Mouse (Mus musculus) intestine, embryonic 15.5 days (tissue): Measurements from ENCODE around the gene Mpp6. TPM values are rescaled to one million over a fixed set of nuclear protein-coding genes. Genes with fewer than 3 reads are reported as not detected.

ENCODE experiments used
- ATAC-seq: fragments of 200-750 bp; cut with Nextera tagmentation; 2 replicates; pipeline ENCODE4 v1.8.0; 2017; ENCODE audit warnings: moderate TSS enrichment, moderate library complexity
- H3K27ac ChIP-seq: fragments of 300-500 bp; sonication (generic); 2 replicates; pipeline ENCODE4 v1.5.1; 2015; ENCODE audit warnings: mild to moderate bottlenecking, inconsistent platforms
- H3K27me3 ChIP-seq: fragments of 300-500 bp; sonication (generic); replicated peaks from 2 replicates; pipeline ENCODE4 v1.6.1; 2015; ENCODE audit warnings: inconsistent platforms
- H3K36me3 ChIP-seq: fragments of 300-500 bp; sonication (generic); 2 replicates; pipeline ENCODE4 v1.6.1; 2015; ENCODE audit warnings: inconsistent platforms
- H3K4me1 ChIP-seq: fragments of 300-500 bp; sonication (generic); replicated peaks from 2 replicates; pipeline ENCODE4 v1.6.1; 2015; ENCODE audit warnings: inconsistent platforms
- H3K4me2 ChIP-seq: fragments of 300-500 bp; sonication (generic); replicated peaks from 2 replicates; pipeline ENCODE4 v1.6.1; 2015; ENCODE audit warnings: mild to moderate bottlenecking, inconsistent platforms
- H3K4me3 ChIP-seq: fragments of 300-500 bp; sonication (generic); replicated peaks from 2 replicates; pipeline ENCODE4 v1.5.1; 2015; ENCODE audit warnings: inconsistent platforms
- H3K9ac ChIP-seq: fragments of 300-500 bp; sonication (generic); 2 replicates; pipeline ENCODE4 v1.6.1; 2015; ENCODE audit warnings: inconsistent platforms
- H3K9me3 ChIP-seq: fragments of 300-500 bp; sonication (generic); 2 replicates; pipeline ENCODE4 v1.6.1; 2016; ENCODE audit warnings: inconsistent platforms
- WGBS: fragments of 180-500 bp; shearing (Covaris S2); methylation state at CpG from one replicate; pipeline ENCODE4 v1.1.7; 2015; 5-methylcytosine and 5-hydroxymethylcytosine counted together
- polyA plus RNA-seq: library from polyadenylated mRNA; unstranded; fragments of >200 nt; fragmentation: Nextera tagmentation; extraction: Ambion mirVana; gene quantifications from 2 replicates; pipeline ENCODE4 v1.2.1, GENCODE M21; 2015

Gene Mpp6
- polyA plus RNA-seq, 1 experiment from 2014 or later, result 64.5 TPM

DNA sequence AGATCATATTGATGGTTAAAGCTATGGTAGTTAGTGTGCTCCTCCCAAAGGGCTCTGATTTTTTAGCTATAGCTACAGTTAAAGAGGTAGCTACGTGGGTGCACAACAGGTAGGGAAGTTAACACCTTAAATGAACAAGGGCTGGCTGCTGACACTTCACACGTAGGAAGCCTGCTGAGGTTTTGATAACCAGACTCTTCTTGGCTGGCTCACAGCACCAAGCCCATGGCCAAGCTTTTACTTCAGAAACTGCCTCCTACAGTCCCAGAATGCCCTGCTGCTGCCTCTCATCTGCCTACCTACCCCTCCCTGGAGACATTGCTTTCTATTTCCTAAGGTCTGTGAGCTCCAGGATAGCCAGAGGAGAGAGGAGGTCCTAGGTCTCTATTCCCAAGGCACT is 127.9 kb downstream of the Mpp6 start:
- H3K9ac ChIP-seq, result no peak overlapping the region
- no peak for ATAC-seq
- H3K36me3 ChIP-seq, result no peaks in the 10 kb centered on the region
- H3K4me3 ChIP-seq, result no peak overlapping the region
- WGBS, result 80% methylated on average over 2 of the region's 2 CpGs
- no peaks in the 10 kb centered on the region for H3K27me3 ChIP-seq
- no peaks in the 10 kb centered on the region for H3K9me3 ChIP-seq
- no peak overlapping the region for H3K27ac ChIP-seq
- H3K4me1 ChIP-seq, result no peaks in the 10 kb centered on the region
- H3K4me2 ChIP-seq, result no peak overlapping the region

DNA sequence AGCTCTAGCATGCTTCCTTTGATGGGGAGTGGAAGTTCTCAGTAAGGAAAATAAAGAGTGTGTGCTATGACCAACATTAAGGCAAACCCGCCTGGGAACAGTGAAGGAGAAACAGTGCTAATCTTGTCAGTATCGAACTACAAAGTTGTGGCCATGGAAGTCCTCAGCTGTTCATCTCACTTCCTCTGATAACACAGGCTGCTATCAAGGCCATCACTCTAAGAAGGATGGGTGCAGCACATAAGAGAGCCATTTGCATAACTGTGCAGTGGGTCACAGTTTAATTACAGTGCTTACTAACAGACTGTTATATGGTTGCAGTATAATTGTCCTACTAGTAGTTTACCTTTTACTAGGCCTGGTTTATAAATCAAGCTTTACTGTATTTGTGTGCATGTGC is 129.9 kb downstream of the Mpp6 start:
- ATAC-seq, result no peak
- Histone ChIP-seq H3K9ac (no peak overlapping the region), H3K4me1 (no peaks in the 10 kb centered on the region), H3K36me3 (no peaks in the 10 kb centered on the region), H3K9me3 (no peaks in the 10 kb centered on the region), H3K27ac (no peak overlapping the region), H3K4me3 (no peak overlapping the region), H3K4me2 (no peak overlapping the region), H3K27me3 (no peaks in the 10 kb centered on the region)
- 93% methylated on average over 2 of the region's 2 CpGs for WGBS

DNA sequence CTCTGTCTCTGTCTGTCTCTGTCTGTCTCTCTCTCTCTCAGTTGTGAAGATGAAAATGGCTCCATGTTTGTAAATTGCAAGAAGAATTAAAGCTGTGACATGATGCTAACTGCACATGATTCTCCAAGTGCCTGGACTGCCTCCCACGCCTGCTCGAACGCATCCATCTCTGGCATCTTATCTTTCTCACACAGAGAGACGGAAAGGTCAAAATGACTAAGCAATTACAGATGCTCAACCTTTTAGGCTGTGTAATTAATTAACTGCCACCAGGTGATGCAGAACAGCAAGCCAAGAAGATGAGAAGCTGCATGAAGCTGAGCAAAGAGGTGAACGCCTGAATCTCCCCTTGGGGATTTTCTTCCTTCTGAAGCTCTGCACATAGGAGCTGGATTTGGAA is 130.4 kb downstream of the Mpp6 start:
- no peaks in the 10 kb centered on the region for H3K9me3 ChIP-seq
- WGBS, result 75% methylated on average over 5 of the region's 5 CpGs
- H3K4me1 ChIP-seq, result no peaks in the 10 kb centered on the region
- H3K27me3 ChIP-seq, result no peaks in the 10 kb centered on the region
- H3K4me2 ChIP-seq, result no peak overlapping the region
- no peak overlapping the region for H3K9ac ChIP-seq
- ATAC-seq, result no peak
- no peak overlapping the region for H3K27ac ChIP-seq
- H3K36me3 ChIP-seq, result no peaks in the 10 kb centered on the region
- H3K4me3 ChIP-seq, result no peak overlapping the region

DNA sequence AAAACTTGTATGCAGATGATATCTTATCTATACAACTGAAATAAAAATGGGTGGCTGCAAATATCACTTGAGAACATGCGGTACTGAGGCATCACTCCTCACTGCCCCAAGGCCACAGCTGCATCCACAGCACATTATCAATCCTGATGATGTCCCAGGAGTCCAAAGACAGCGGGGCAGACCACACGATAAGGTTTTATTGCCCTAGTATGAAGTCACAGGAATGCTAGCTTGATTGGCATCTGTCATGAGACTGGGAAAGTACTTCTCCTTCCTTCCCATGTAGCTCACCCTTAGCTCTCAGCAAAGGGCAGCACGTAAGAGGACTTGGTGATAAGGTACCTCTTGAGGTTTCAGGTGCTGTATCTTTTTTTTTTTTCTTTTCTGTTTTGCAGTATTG is 134.1 kb downstream of the Mpp6 start:
- WGBS, result 67% methylated on average over 4 of the region's 4 CpGs
- Histone ChIP-seq H3K36me3 (no peaks in the 10 kb centered on the region), H3K9ac (no peak overlapping the region), H3K4me2 (no peak overlapping the region), H3K9me3 (no peaks in the 10 kb centered on the region), H3K27ac (no peak overlapping the region), H3K4me1 (no peaks in the 10 kb centered on the region), H3K27me3 (no peaks in the 10 kb centered on the region), H3K4me3 (no peak overlapping the region)
- ATAC-seq, result peak; percentile 51

DNA sequence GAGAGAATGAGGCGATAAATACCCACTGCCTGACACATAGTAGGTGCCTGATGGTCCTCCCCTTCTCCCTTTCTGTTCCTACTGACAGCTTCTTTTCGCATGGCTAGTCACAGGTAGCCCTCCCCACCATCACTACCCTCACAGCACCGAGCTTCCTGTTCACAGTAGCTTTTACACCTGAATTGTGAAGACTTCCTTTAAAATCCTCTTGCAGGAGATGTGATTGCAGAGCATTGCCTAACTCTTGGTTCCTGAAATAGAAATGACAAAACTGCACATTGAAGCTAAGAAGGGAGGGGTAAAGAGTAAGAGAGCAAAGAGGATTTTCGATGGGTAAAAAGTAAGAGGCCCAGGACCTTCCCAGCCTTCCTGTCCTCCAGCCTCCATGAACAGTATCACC is 134.9 kb downstream of the Mpp6 start:
- no peaks in the 10 kb centered on the region for H3K9me3 ChIP-seq
- H3K4me2 ChIP-seq, result no peak overlapping the region
- no peak overlapping the region for H3K9ac ChIP-seq
- no peak overlapping the region for H3K27ac ChIP-seq
- 78% methylated on average over 4 of the region's 4 CpGs for WGBS
- no peak overlapping the region for H3K4me3 ChIP-seq
- no peaks in the 10 kb centered on the region for H3K27me3 ChIP-seq
- H3K36me3 ChIP-seq, result no peaks in the 10 kb centered on the region
- no peak for ATAC-seq
- H3K4me1 ChIP-seq, result no peaks in the 10 kb centered on the region

DNA sequence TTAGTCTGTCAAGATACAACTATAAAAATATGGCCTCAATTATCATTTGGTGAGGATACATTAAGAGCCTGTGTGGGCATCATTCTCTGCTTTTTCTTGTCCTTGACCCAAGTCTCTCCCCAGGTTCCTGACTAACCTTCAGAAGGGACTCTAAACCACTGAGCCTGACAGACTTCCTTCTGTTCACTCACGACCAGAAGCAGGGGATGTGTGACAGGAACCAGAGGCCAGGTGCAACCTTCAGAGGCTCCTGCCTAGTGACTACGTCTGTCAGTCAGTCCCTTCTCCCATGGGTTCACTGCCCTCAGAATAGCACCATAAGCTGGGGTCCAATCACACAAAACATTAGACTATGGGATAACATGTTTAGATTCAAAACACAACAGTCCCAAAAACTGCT is 137.3 kb downstream of the Mpp6 start:
- ATAC-seq, result no peak
- Histone ChIP-seq H3K4me2 (no peak overlapping the region), H3K27ac (no peak overlapping the region), H3K9ac (no peak overlapping the region), H3K9me3 (no peaks in the 10 kb centered on the region), H3K4me1 (no peaks in the 10 kb centered on the region), H3K27me3 (no peaks in the 10 kb centered on the region), H3K36me3 (no peaks in the 10 kb centered on the region), H3K4me3 (no peak overlapping the region)
- WGBS, result 71% methylated on average over 2 of the region's 2 CpGs

DNA sequence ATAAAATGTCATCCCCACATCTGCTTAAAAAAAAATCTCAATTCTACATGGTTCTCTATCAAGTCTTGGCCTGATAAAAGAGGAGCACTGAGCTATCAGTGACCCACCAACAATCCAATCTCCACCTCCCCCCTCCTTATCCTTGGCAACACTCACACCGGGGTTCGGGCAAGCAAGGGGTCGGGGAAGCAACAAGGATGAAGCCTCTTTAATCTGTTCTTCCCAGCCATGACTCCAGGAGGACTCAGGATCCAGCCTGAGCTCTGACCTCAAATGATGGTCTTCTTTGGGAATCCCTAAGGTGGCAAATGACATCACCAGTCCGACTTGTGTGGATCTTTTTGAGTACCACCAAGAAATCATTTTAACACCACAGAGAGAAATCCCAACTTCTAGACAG is 137.8 kb downstream of the Mpp6 start:
- no peaks in the 10 kb centered on the region for H3K27me3 ChIP-seq
- WGBS, result 86% methylated on average over 4 of the region's 4 CpGs
- no peak overlapping the region for H3K27ac ChIP-seq
- no peaks in the 10 kb centered on the region for H3K4me1 ChIP-seq
- no peaks in the 10 kb centered on the region for H3K36me3 ChIP-seq
- H3K4me2 ChIP-seq, result no peak overlapping the region
- no peak overlapping the region for H3K9ac ChIP-seq
- ATAC-seq, result no peak
- no peak overlapping the region for H3K4me3 ChIP-seq
- no peaks in the 10 kb centered on the region for H3K9me3 ChIP-seq

Other genes starting within 250 kb of the Mpp6 start
- 29.1 and 31.1 TPM in 2 replicates for gene Gsdme, start 153.6 kb downstream of the Mpp6 start, polyA plus RNA-seq